Mouse (Mus musculus): ENCODE results near the gene Dnajc4. TPM values are rescaled to one million over a fixed set of nuclear protein-coding genes. Genes with fewer than 3 reads are reported as not detected.
A peak's percentile ranks its signal among the peaks of the same experiment; 100 is the strongest.

Gene Dnajc4
- total RNA-seq, 2 experiments from 2014 or later = 2.2 TPM; not detected in 1

GRCm38 (mm10) chr19:6951381-6951968, 40.9 kb downstream of the Dnajc4 start:
- ATAC-seq (replicated peaks; ENCODE audit: low FRiP score, poor library complexity, severe bottlenecking) = peak; percentile 86

- ATAC-seq (replicated peaks; ENCODE audit: low FRiP score, poor library complexity, severe bottlenecking) = no peak
Measured at GRCm38 (mm10) chr19:6950613-6951153, 41.7 kb downstream of the Dnajc4 start.

- no peak for ATAC-seq (replicated peaks; ENCODE audit: low FRiP score, poor library complexity, severe bottlenecking)
Measured at GRCm38 (mm10) chr19:6949951-6950350, 42.4 kb downstream of the Dnajc4 start.

GRCm38 (mm10) chr19:6949532-6949931, 42.8 kb downstream of the Dnajc4 start:
- no peak for ATAC-seq (replicated peaks; ENCODE audit: low FRiP score, poor library complexity, severe bottlenecking)

- no peak for ATAC-seq (replicated peaks; ENCODE audit: low FRiP score, poor library complexity, severe bottlenecking)
Measured at GRCm38 (mm10) chr19:6948186-6948585, 44.2 kb downstream of the Dnajc4 start.

GRCm38 (mm10) chr19:6947742-6948141, 44.6 kb downstream of the Dnajc4 start:
- ATAC-seq (replicated peaks; ENCODE audit: low FRiP score, poor library complexity, severe bottlenecking) = no peak

- no peak for ATAC-seq (replicated peaks; ENCODE audit: low FRiP score, poor library complexity, severe bottlenecking)
Measured at GRCm38 (mm10) chr19:6943709-6944108, 48.7 kb downstream of the Dnajc4 start.

GRCm38 (mm10) chr19:6942764-6943163, 49.6 kb downstream of the Dnajc4 start:
- peak; percentile 1; the same call in 1 of the 2 replicates for ATAC-seq (replicated peaks; ENCODE audit: low FRiP score, poor library complexity, severe bottlenecking)

- ATAC-seq (replicated peaks; ENCODE audit: low FRiP score, poor library complexity, severe bottlenecking) = peak; percentile 89
Measured at GRCm38 (mm10) chr19:6942249-6942691, 50.1 kb downstream of the Dnajc4 start, which contains the start of gene Gpr137. Gpr137 (minus strand) TSS chr19:6942480.

GRCm38 (mm10) chr19:6941372-6942248, 50.8 kb downstream of the Dnajc4 start, which contains the start of gene Bad:
Bad (plus strand) TSS chr19:6941861.
- peak; percentile 73 for ATAC-seq (replicated peaks; ENCODE audit: low FRiP score, poor library complexity, severe bottlenecking)

- no peak for ATAC-seq (replicated peaks; ENCODE audit: low FRiP score, poor library complexity, severe bottlenecking)
Measured at GRCm38 (mm10) chr19:6940396-6941351, 51.7 kb downstream of the Dnajc4 start.

GRCm38 (mm10) chr19:6939106-6940002, 53.0 kb downstream of the Dnajc4 start:
- no peak for ATAC-seq (replicated peaks; ENCODE audit: low FRiP score, poor library complexity, severe bottlenecking)

Other genes starting within 250 kb of the Dnajc4 start
- gene Rps6ka4, start 151.9 kb downstream of the Dnajc4 start, total RNA-seq (2015; ENCODE audit: low replicate concordance) = 0.72 TPM in 1 of 2 replicates, not detected in the other
- gene Rps6ka4, start 151.9 kb downstream of the Dnajc4 start, total RNA-seq (2017; ENCODE audit: low replicate concordance) = 1.2 and 1.5 TPM in 2 replicates
- gene Ccdc88b, start 134.4 kb downstream of the Dnajc4 start, total RNA-seq (2015; ENCODE audit: low replicate concordance) = 4.2 and 9.4 TPM in 2 replicates
- 6.4 and 12.1 TPM in 2 replicates for gene Ccdc88b, start 134.4 kb downstream of the Dnajc4 start, total RNA-seq (2017; ENCODE audit: low replicate concordance)
- 30.6 and 44.0 TPM in 2 replicates for gene Trmt112, start 82.9 kb downstream of the Dnajc4 start, total RNA-seq (2015; ENCODE audit: low replicate concordance)
- 20.2 and 33.6 TPM in 2 replicates for gene Trmt112, start 82.9 kb downstream of the Dnajc4 start, total RNA-seq (2017; ENCODE audit: low replicate concordance)
- 130 and 145 TPM in 2 replicates for gene Prdx5, start 82.5 kb downstream of the Dnajc4 start, total RNA-seq (2015; ENCODE audit: low replicate concordance)
- gene Prdx5, start 82.5 kb downstream of the Dnajc4 start, total RNA-seq (2017; ENCODE audit: low replicate concordance) = 101 and 126 TPM in 2 replicates
- gene Esrra, start 70.8 kb downstream of the Dnajc4 start, total RNA-seq (2015; ENCODE audit: low replicate concordance) = 2.9 and 3.4 TPM in 2 replicates
- gene Esrra, start 70.8 kb downstream of the Dnajc4 start, total RNA-seq (2017; ENCODE audit: low replicate concordance) = 0.61 and 2.7 TPM in 2 replicates
- not detected in 2 replicates for gene Catsperz, start 67.2 kb downstream of the Dnajc4 start, total RNA-seq (2015; ENCODE audit: low replicate concordance)
- gene Catsperz, start 67.2 kb downstream of the Dnajc4 start, total RNA-seq (2017; ENCODE audit: low replicate concordance) = not detected in 2 replicates
- gene Kcnk4, start 58.1 kb downstream of the Dnajc4 start, total RNA-seq (2015; ENCODE audit: low replicate concordance) = not detected in 2 replicates
- gene Kcnk4, start 58.1 kb downstream of the Dnajc4 start, total RNA-seq (2017; ENCODE audit: low replicate concordance) = not detected in 2 replicates
- 2.9 and 5.0 TPM in 2 replicates for gene Bad, start 50.7 kb downstream of the Dnajc4 start, total RNA-seq (2015; ENCODE audit: low replicate concordance)
- 6.3 and 10.9 TPM in 2 replicates for gene Bad, start 50.7 kb downstream of the Dnajc4 start, total RNA-seq (2017; ENCODE audit: low replicate concordance)
- gene Gpr137, start 50.1 kb downstream of the Dnajc4 start, total RNA-seq (2015; ENCODE audit: low replicate concordance) = 2.9 TPM in 2 replicates
- 2.8 TPM in 1 of 2 replicates, not detected in the other for gene Gpr137, start 50.1 kb downstream of the Dnajc4 start, total RNA-seq (2017; ENCODE audit: low replicate concordance)
- 31.0 and 59.1 TPM in 2 replicates for gene Ppp1r14b, start 17.6 kb downstream of the Dnajc4 start, total RNA-seq (2015; ENCODE audit: low replicate concordance)
- gene Ppp1r14b, start 17.6 kb downstream of the Dnajc4 start, total RNA-seq (2017; ENCODE audit: low replicate concordance) = 0.91 and 10.4 TPM in 2 replicates
- 1.4 and 1.7 TPM in 2 replicates for gene Plcb3, start 16.1 kb downstream of the Dnajc4 start, total RNA-seq (2015; ENCODE audit: low replicate concordance)
- gene Plcb3, start 16.1 kb downstream of the Dnajc4 start, total RNA-seq (2017; ENCODE audit: low replicate concordance) = 0.68 and 1.8 TPM in 2 replicates
- 38.1 and 93.3 TPM in 2 replicates for gene Fkbp2, start 12.1 kb downstream of the Dnajc4 start, total RNA-seq (2015; ENCODE audit: low replicate concordance)
- gene Fkbp2, start 12.1 kb downstream of the Dnajc4 start, total RNA-seq (2017; ENCODE audit: low replicate concordance) = 31.0 and 34.9 TPM in 2 replicates
- gene Vegfb, start 4.9 kb downstream of the Dnajc4 start, total RNA-seq (2015; ENCODE audit: low replicate concordance) = 13.7 and 22.2 TPM in 2 replicates
- 0.98 and 4.1 TPM in 2 replicates for gene Vegfb, start 4.9 kb downstream of the Dnajc4 start, total RNA-seq (2017; ENCODE audit: low replicate concordance)
- gene Nudt22, start 3.5 kb upstream of the Dnajc4 start, total RNA-seq (2015; ENCODE audit: low replicate concordance) = 4.2 and 10.1 TPM in 2 replicates
- 0.26 and 3.9 TPM in 2 replicates for gene Nudt22, start 3.5 kb upstream of the Dnajc4 start, total RNA-seq (2017; ENCODE audit: low replicate concordance)
- not detected in 2 replicates for gene Trpt1, start 3.6 kb upstream of the Dnajc4 start, total RNA-seq (2015; ENCODE audit: low replicate concordance)
- not detected in 2 replicates for gene Trpt1, start 3.6 kb upstream of the Dnajc4 start, total RNA-seq (2017; ENCODE audit: low replicate concordance)
- 30.6 and 38.6 TPM in 2 replicates for gene Fermt3, start 26.9 kb upstream of the Dnajc4 start, total RNA-seq (2015; ENCODE audit: low replicate concordance)
- 63.9 and 69.1 TPM in 2 replicates for gene Fermt3, start 26.9 kb upstream of the Dnajc4 start, total RNA-seq (2017; ENCODE audit: low replicate concordance)
- 59.5 and 78.6 TPM in 2 replicates for gene Stip1, start 47.4 kb upstream of the Dnajc4 start, total RNA-seq (2015; ENCODE audit: low replicate concordance)
- gene Stip1, start 47.4 kb upstream of the Dnajc4 start, total RNA-seq (2017; ENCODE audit: low replicate concordance) = 48.1 and 60.8 TPM in 2 replicates
- not detected in 2 replicates for gene Macrod1, start 64.2 kb upstream of the Dnajc4 start, total RNA-seq (2015; ENCODE audit: low replicate concordance)
- gene Macrod1, start 64.2 kb upstream of the Dnajc4 start, total RNA-seq (2017; ENCODE audit: low replicate concordance) = 0.53 and 1.2 TPM in 2 replicates
- not detected in 2 replicates for gene Flrt1, start 113.2 kb upstream of the Dnajc4 start, total RNA-seq (2015; ENCODE audit: low replicate concordance)
- not detected in 2 replicates for gene Flrt1, start 113.2 kb upstream of the Dnajc4 start, total RNA-seq (2017; ENCODE audit: low replicate concordance)
- gene Otub1, start 213.7 kb upstream of the Dnajc4 start, total RNA-seq (2015; ENCODE audit: low replicate concordance) = 17.3 and 25.6 TPM in 2 replicates
- gene Otub1, start 213.7 kb upstream of the Dnajc4 start, total RNA-seq (2017; ENCODE audit: low replicate concordance) = 8.2 and 10.0 TPM in 2 replicates
- gene Cox8a, start 225.0 kb upstream of the Dnajc4 start, total RNA-seq (2015; ENCODE audit: low replicate concordance) = 226 and 267 TPM in 2 replicates
- gene Cox8a, start 225.0 kb upstream of the Dnajc4 start, total RNA-seq (2017; ENCODE audit: low replicate concordance) = 106 and 241 TPM in 2 replicates
- gene Naa40, start 248.6 kb upstream of the Dnajc4 start, total RNA-seq (2015; ENCODE audit: low replicate concordance) = 35.6 and 47.2 TPM in 2 replicates
- 44.8 and 57.3 TPM in 2 replicates for gene Naa40, start 248.6 kb upstream of the Dnajc4 start, total RNA-seq (2017; ENCODE audit: low replicate concordance)